Mouse (Mus musculus) erythroblast, embryonic 14.5 days (primary cell): ENCODE measurements around the gene Dirc2.

Source experiments
- GATA1 ChIP-seq: IDR thresholded peaks from 2 replicates; pipeline ENCODE4 v1.6.1; 2012; ENCODE audit warnings: low read length, inconsistent platforms, mixed read lengths
- TAL1 ChIP-seq: IDR thresholded peaks from 3 replicates; pipeline ENCODE4 v1.6.1; 2012; ENCODE audit warnings: low read length, inconsistent platforms, mixed read lengths

GRCm38 (mm10) chr16:35652706-35653105 is 116.5 kb downstream of the Dirc2 start:
- TF ChIP-seq GATA1, result no peak
- TF ChIP-seq TAL1, result no peak
